Mouse (Mus musculus): ENCODE data around the gene Zcchc8. TPM values are rescaled to one million over a fixed set of nuclear protein-coding genes. Genes with fewer than 3 reads are reported as not detected.

Zcchc8 gene
- total and polyA plus RNA-seq, 2 experiments from 2014 or later: 30.8 to 31.8 TPM

- no peak for ATAC-seq (ENCODE audit: insufficient read depth, low read depth)
- Histone ChIP-seq H3K4me3 (ENCODE audit: low read depth, low read length) (no peak overlapping the region), H3K36me3 (replicated peaks; ENCODE audit: control insufficient read depth, insufficient read depth, low read length) (peaks cover 38% of the 10 kb centered on the region), H3K27ac (ENCODE audit: low read depth) (no peak overlapping the region), H3K9ac (replicated peaks; ENCODE audit: low read depth, low read length) (no peak overlapping the region), H3K4me2 (ENCODE audit: low read depth, low read length) (no peak overlapping the region), H3K4me1 (ENCODE audit: control insufficient read depth, insufficient read depth) (peaks cover 12% of the 10 kb centered on the region; the same call in 1 of the 2 replicates), H3K9me3 (replicated peaks; ENCODE audit: control insufficient read depth, low read length) (no peaks in the 10 kb centered on the region), H3K27me3 (ENCODE audit: control insufficient read depth, insufficient read depth, low read length) (no peaks in the 10 kb centered on the region)
- no peak for DNase-seq (ENCODE audit: low spot score)
- WGBS: 79% methylated on average over 4 of the region's 4 CpGs
- TF ChIP-seq CTCF (IDR thresholded peaks at IDR 0.05; ENCODE audit: low read depth) (no peak), EP300 (IDR thresholded peaks at IDR 0.05; ENCODE audit: low read depth) (no peak)
These were observed 23.9 kb downstream of the Zcchc8 start for GRCm38 (mm10) chr5:123696961-123697360.

- Histone ChIP-seq H3K9me3 (replicated peaks; ENCODE audit: control insufficient read depth, low read length) (no peaks in the 10 kb centered on the region), H3K9ac (replicated peaks; ENCODE audit: low read depth, low read length) (no peak overlapping the region), H3K27me3 (ENCODE audit: control insufficient read depth, insufficient read depth, low read length) (no peaks in the 10 kb centered on the region), H3K4me2 (ENCODE audit: low read depth, low read length) (no peak overlapping the region), H3K27ac (ENCODE audit: low read depth) (no peak overlapping the region), H3K36me3 (replicated peaks; ENCODE audit: control insufficient read depth, insufficient read depth, low read length) (peaks cover 31% of the 10 kb centered on the region), H3K4me3 (ENCODE audit: low read depth, low read length) (no peak overlapping the region), H3K4me1 (ENCODE audit: control insufficient read depth, insufficient read depth) (peaks cover 12% of the 10 kb centered on the region; the same call in 1 of the 2 replicates)
- TF ChIP-seq EP300 (IDR thresholded peaks at IDR 0.05; ENCODE audit: low read depth) (no peak), CTCF (IDR thresholded peaks at IDR 0.05; ENCODE audit: low read depth) (no peak)
- no peak for DNase-seq (ENCODE audit: low spot score)
- no peak for ATAC-seq (ENCODE audit: insufficient read depth, low read depth)
- WGBS: 88% methylated on average over 7 of the region's 7 CpGs
These were observed 24.7 kb downstream of the Zcchc8 start for GRCm38 (mm10) chr5:123696244-123696643.

GRCm38 (mm10) chr5:123694468-123694867 lies 26.4 kb downstream of the Zcchc8 start:
- ATAC-seq (ENCODE audit: insufficient read depth, low read depth) (peak; percentile 87), DNase-seq (ENCODE audit: low spot score) (peak; percentile 65)
- TF ChIP-seq EP300 (IDR thresholded peaks at IDR 0.05; ENCODE audit: low read depth): no peak
- no peak for TF ChIP-seq CTCF (IDR thresholded peaks at IDR 0.05; ENCODE audit: low read depth)
- Histone ChIP-seq H3K9me3 (replicated peaks; ENCODE audit: control insufficient read depth, low read length) (no peaks in the 10 kb centered on the region), H3K27ac (ENCODE audit: low read depth) (peak overlapping the region; percentile 70), H3K4me1 (ENCODE audit: control insufficient read depth, insufficient read depth) (peaks cover 4% of the 10 kb centered on the region; the same call in 1 of the 2 replicates), H3K9ac (replicated peaks; ENCODE audit: low read depth, low read length) (no peak overlapping the region), H3K4me3 (ENCODE audit: low read depth, low read length) (no peak overlapping the region), H3K36me3 (replicated peaks; ENCODE audit: control insufficient read depth, insufficient read depth, low read length) (peaks cover 17% of the 10 kb centered on the region), H3K27me3 (ENCODE audit: control insufficient read depth, insufficient read depth, low read length) (no peaks in the 10 kb centered on the region), H3K4me2 (ENCODE audit: low read depth, low read length) (no peak overlapping the region)
- WGBS: 24% methylated on average over 6 of the region's 6 CpGs

- TF ChIP-seq CTCF (IDR thresholded peaks at IDR 0.05; ENCODE audit: low read depth): no peak
- no peak for TF ChIP-seq EP300 (IDR thresholded peaks at IDR 0.05; ENCODE audit: low read depth)
- Histone ChIP-seq H3K27me3 (ENCODE audit: control insufficient read depth, insufficient read depth, low read length) (no peaks in the 10 kb centered on the region), H3K4me2 (ENCODE audit: low read depth, low read length) (peak within 1 kb of the TSS; percentile 84), H3K4me3 (ENCODE audit: low read depth, low read length) (peak within 1 kb of the TSS; percentile 94), H3K9ac (replicated peaks; ENCODE audit: low read depth, low read length) (peak within 1 kb of the TSS; percentile 96), H3K4me1 (ENCODE audit: control insufficient read depth, insufficient read depth) (peaks cover 22% of the 10 kb centered on the region), H3K9me3 (replicated peaks; ENCODE audit: control insufficient read depth, low read length) (no peaks in the 10 kb centered on the region), H3K36me3 (replicated peaks; ENCODE audit: control insufficient read depth, insufficient read depth, low read length) (no peaks in the 10 kb centered on the region), H3K27ac (ENCODE audit: low read depth) (peak within 1 kb of the TSS; percentile 96)
- WGBS: under 1% methylated on average over 47 of the region's 64 CpGs
- peak; percentile 55 for DNase-seq (ENCODE audit: low spot score)
- peak; percentile 75 for ATAC-seq (ENCODE audit: insufficient read depth, low read depth)
These were observed 36.4 kb downstream of the Zcchc8 start, which contains the start of gene Clip1 for GRCm38 (mm10) chr5:123684221-123685144. Clip1 (minus strand) TSS chr5:123684618.

GRCm38 (mm10) chr5:123683377-123684220 lies 37.3 kb downstream of the Zcchc8 start:
- Histone ChIP-seq H3K36me3 (replicated peaks; ENCODE audit: control insufficient read depth, insufficient read depth, low read length) (no peaks in the 10 kb centered on the region), H3K9me3 (replicated peaks; ENCODE audit: control insufficient read depth, low read length) (no peaks in the 10 kb centered on the region), H3K4me2 (ENCODE audit: low read depth, low read length) (peak overlapping the region; percentile 84), H3K9ac (replicated peaks; ENCODE audit: low read depth, low read length) (peak overlapping the region; percentile 96), H3K27ac (ENCODE audit: low read depth) (peak overlapping the region; percentile 96), H3K4me1 (ENCODE audit: control insufficient read depth, insufficient read depth) (peaks cover 22% of the 10 kb centered on the region), H3K4me3 (ENCODE audit: low read depth, low read length) (peak overlapping the region; percentile 94), H3K27me3 (ENCODE audit: control insufficient read depth, insufficient read depth, low read length) (no peaks in the 10 kb centered on the region)
- TF ChIP-seq EP300 (IDR thresholded peaks at IDR 0.05; ENCODE audit: low read depth): no peak
- no peak for TF ChIP-seq CTCF (IDR thresholded peaks at IDR 0.05; ENCODE audit: low read depth)
- peak; percentile 57 for ATAC-seq (ENCODE audit: insufficient read depth, low read depth)
- DNase-seq (ENCODE audit: low spot score): peak; percentile 39
- under 1% methylated on average over 64 of the region's 92 CpGs for WGBS
